Comparison of ENCODE assay signal across 8 mouse cellular contexts in genomic region chr5:28037172-28037591, GRCm38 (mm10). TPM values are rescaled to one million over a fixed set of nuclear protein-coding genes. Genes with fewer than 3 reads are reported as not detected.
A peak's percentile ranks its signal among the peaks of the same experiment; 100 is the strongest.
DNase-seq lines count a peak whose midpoint lies in the region; ATAC-seq lines count a peak whose summit lies in the region.

No protein-coding gene starts in this region.

- no peak overlapping the region for H3K9ac ChIP-seq in stomach, embryonic 16.5 days (ENCODE audit: low read length)

- H3K36me3 ChIP-seq in heart, embryonic 10.5 days = no peaks in the 10 kb centered on the region
- H3K36me3 ChIP-seq in stomach, embryonic 16.5 days (ENCODE audit: control insufficient read depth, insufficient read depth, low read length) = no peaks in the 10 kb centered on the region

- 8% methylated on average over 3 of the region's 3 CpGs for WGBS in heart, embryonic 10.5 days
- 5% methylated on average over 3 of the region's 3 CpGs for WGBS in stomach, embryonic 16.5 days

- peak; percentile 72 for DNase-seq in 416B (ENCODE audit: low read depth)
- DNase-seq in adrenal gland, postnatal 10 days = peak; percentile 59
- peak; percentile 73 for DNase-seq in heart, embryonic 10.5 days (ENCODE audit: low spot score)
- DNase-seq in kidney, postnatal 25 days = peak; percentile 56 to 80
- DNase-seq in cerebellum, adult 9-11 months = no peak
- no peak for DNase-seq in cerebellum, adult 9-10 months

- H3K27me3 ChIP-seq in heart, embryonic 10.5 days (ENCODE audit: insufficient read depth, poor library complexity, severe bottlenecking) = no peaks in the 10 kb centered on the region
- H3K27me3 ChIP-seq in stomach, embryonic 16.5 days (ENCODE audit: control insufficient read depth, insufficient read depth, low read length) = no peaks in the 10 kb centered on the region

- peak; percentile 49; the same call in 1 of the 2 replicates for ATAC-seq in stomach, embryonic 16.5 days (ENCODE audit: insufficient read depth, low FRiP score)
- no peak for ATAC-seq in erythroblast, adult 5-6 weeks (replicated peaks; ENCODE audit: low FRiP score, poor library complexity, severe bottlenecking)

- H3K4me1 ChIP-seq in heart, embryonic 10.5 days = peaks cover 25% of the 10 kb centered on the region; the same call in 1 of the 2 replicates
- peaks cover 21% of the 10 kb centered on the region for H3K4me1 ChIP-seq in stomach, embryonic 16.5 days (ENCODE audit: control insufficient read depth, insufficient read depth, low read length)

- peak overlapping the region; percentile 13; the same call in 1 of the 2 replicates for H3K4me2 ChIP-seq in stomach, embryonic 16.5 days (ENCODE audit: low read depth, low read length)

- H3K9me3 ChIP-seq in heart, embryonic 10.5 days = no peaks in the 10 kb centered on the region
- no peaks in the 10 kb centered on the region for H3K9me3 ChIP-seq in stomach, embryonic 16.5 days (replicated peaks; ENCODE audit: control insufficient read depth, low read length)

- no peak overlapping the region for H3K4me3 ChIP-seq in heart, embryonic 10.5 days
- H3K4me3 ChIP-seq in stomach, embryonic 16.5 days (replicated peaks; ENCODE audit: low read length) = no peak overlapping the region

- peak overlapping the region; percentile 67 for H3K27ac ChIP-seq in heart, embryonic 10.5 days
- H3K27ac ChIP-seq in stomach, embryonic 16.5 days (ENCODE audit: low read length) = peak overlapping the region; percentile 57

RNA-seq across cellular contexts. Expression of gene Insig1, which starts 34.0 kb away (rescaled TPM):
- total RNA-seq in adrenal gland, postnatal 10 days (2021) = 10 to 100 TPM; 67.2 to 71.2 TPM
- 38.7 and 39.6 TPM in 2 replicates for polyA plus RNA-seq in heart, embryonic 10.5 days (2016; fragmentation: Nextera tagmentation; extraction: Ambion mirVana)
- 102 and 103 TPM in 2 replicates for polyA plus RNA-seq in stomach, embryonic 16.5 days (2015; fragmentation: Nextera tagmentation; extraction: Ambion mirVana)
- 3.8 and 8.4 TPM in 2 replicates for total RNA-seq in erythroblast, adult 5-6 weeks (2015; ENCODE audit: low replicate concordance)
- total RNA-seq in erythroblast, adult 5-6 weeks (2017; ENCODE audit: low replicate concordance) = 7.7 and 10.5 TPM in 2 replicates

Comparison
In these comparisons a context has a peak if more than half of its experiments do, and no peak if none do; other contexts are left out.
1. DNase-seq: peak in 416B (single experiment), adrenal gland, postnatal 10 days (single experiment), heart, embryonic 10.5 days (single experiment) and kidney, postnatal 25 days (2 of 2); none in cerebellum, adult 9-11 months (single experiment) and cerebellum, adult 9-10 months (single experiment).
2. RNA of gene Insig1, which starts 34.0 kb away (total RNA-seq): 67.2 to 71.2 TPM in adrenal gland, postnatal 10 days; 3.8 to 10.5 TPM in erythroblast, adult 5-6 weeks; every median in the first group is over 4 times any median in the second.